Mouse (Mus musculus) hindlimb bud, embryonic 11.5 days (tissue): Measurements from ENCODE around the gene Fgd3.

Experiments
- DNase-seq: peaks from one replicate; pipeline ENCODE4 v3.0.0-alpha.2; 2012; ENCODE audit warnings: low read depth, low spot score; ENCODE audit errors: extremely low spot score

Gene Fgd3

GRCm38 (mm10) chr13:49341831-49342722 is 22.0 kb upstream of the Fgd3 start:
- DNase-seq = no peak

- DNase-seq = peak; percentile 79
These were observed 21.1 kb upstream of the Fgd3 start, which contains the start of gene Bicd2 for GRCm38 (mm10) chr13:49341012-49341830. Gene Bicd2, plus strand, starts transcription at chr13:49341585.

- no peak for DNase-seq
These were observed 18.9 kb upstream of the Fgd3 start for GRCm38 (mm10) chr13:49338893-49339546.

- DNase-seq = no peak
These were observed 15.2 kb upstream of the Fgd3 start for GRCm38 (mm10) chr13:49335077-49335982.

GRCm38 (mm10) chr13:49333250-49333649 is 13.1 kb upstream of the Fgd3 start:
- DNase-seq = no peak

GRCm38 (mm10) chr13:49328101-49328500 is 8.0 kb upstream of the Fgd3 start:
- no peak for DNase-seq

GRCm38 (mm10) chr13:49326246-49327206 is 6.4 kb upstream of the Fgd3 start:
- DNase-seq = peak; percentile 31

GRCm38 (mm10) chr13:49324871-49325270 is 4.8 kb upstream of the Fgd3 start:
- no peak for DNase-seq

GRCm38 (mm10) chr13:49322739-49323138 is 2.6 kb upstream of the Fgd3 start:
- DNase-seq = no peak

- no peak for DNase-seq
These were observed 2.1 kb upstream of the Fgd3 start for GRCm38 (mm10) chr13:49322169-49322568.

GRCm38 (mm10) chr13:49321452-49321851 is 1.3 kb upstream of the Fgd3 start:
- no peak for DNase-seq

GRCm38 (mm10) chr13:49320514-49320913 is 403 bp upstream of the Fgd3 start:
- DNase-seq = no peak

- DNase-seq = no peak
These were observed 2.2 kb downstream of the Fgd3 start for GRCm38 (mm10) chr13:49317914-49318313.

- no peak for DNase-seq
These were observed 2.6 kb downstream of the Fgd3 start for GRCm38 (mm10) chr13:49317508-49317907.

- no peak for DNase-seq
These were observed 3.5 kb downstream of the Fgd3 start for GRCm38 (mm10) chr13:49316386-49317162.

GRCm38 (mm10) chr13:49311642-49312041 is 8.5 kb downstream of the Fgd3 start:
- DNase-seq = no peak

- DNase-seq = no peak
These were observed 10.6 kb downstream of the Fgd3 start for GRCm38 (mm10) chr13:49309501-49309900.

GRCm38 (mm10) chr13:49308861-49309403 is 11.2 kb downstream of the Fgd3 start:
- no peak for DNase-seq
